Mouse (Mus musculus) gastrocnemius, postnatal 4 days (tissue): Measurements from ENCODE around the gene Zfp319. TPM values are rescaled to one million over a fixed set of nuclear protein-coding genes. Genes with fewer than 3 reads are reported as not detected.
A peak's percentile ranks its signal among the peaks of the same experiment; 100 is the strongest.
"Not testable (repeated sequence)": the region's sequence is repeated elsewhere in the genome, so short reads cannot be mapped to it uniquely, and the experiment has no call there.

ENCODE experiments used
- DNase-seq, 2 experiments: peaks; one replicate each; pipeline ENCODE4 v3.0.0; 2021 to 2022; ENCODE audit warnings: low spot score in 2 of 2, mixed read lengths in 2 of 2
- long read RNA-seq, 2 experiments: library from polyadenylated mRNA; stranded (forward); transcript quantifications; one replicate each; pipeline ENCODE4 v2.0.0; 2021
- total RNA-seq, 2 experiments: library from RNA; stranded (reverse); gene quantifications; 2 replicates each; pipeline ENCODE4 v1.2.3; 2021

The Zfp319 gene
- 10 to 100 TPM; 11.8 to 12.6 TPM for total RNA-seq
- long read RNA-seq, experiment 1, full-length matches to known transcripts = 14 of 31 reads
- long read RNA-seq, experiment 1, partial matches to known transcripts = 0 of 31 reads
- long read RNA-seq, experiment 1, other reads (novel, unspliced or antisense) = 17 of 31 reads
- long read RNA-seq, experiment 2, full-length matches to known transcripts = 20 of 33 reads
- long read RNA-seq, experiment 2, partial matches to known transcripts = 0 of 33 reads
- long read RNA-seq, experiment 2, other reads (novel, unspliced or antisense) = 13 of 33 reads

DNA sequence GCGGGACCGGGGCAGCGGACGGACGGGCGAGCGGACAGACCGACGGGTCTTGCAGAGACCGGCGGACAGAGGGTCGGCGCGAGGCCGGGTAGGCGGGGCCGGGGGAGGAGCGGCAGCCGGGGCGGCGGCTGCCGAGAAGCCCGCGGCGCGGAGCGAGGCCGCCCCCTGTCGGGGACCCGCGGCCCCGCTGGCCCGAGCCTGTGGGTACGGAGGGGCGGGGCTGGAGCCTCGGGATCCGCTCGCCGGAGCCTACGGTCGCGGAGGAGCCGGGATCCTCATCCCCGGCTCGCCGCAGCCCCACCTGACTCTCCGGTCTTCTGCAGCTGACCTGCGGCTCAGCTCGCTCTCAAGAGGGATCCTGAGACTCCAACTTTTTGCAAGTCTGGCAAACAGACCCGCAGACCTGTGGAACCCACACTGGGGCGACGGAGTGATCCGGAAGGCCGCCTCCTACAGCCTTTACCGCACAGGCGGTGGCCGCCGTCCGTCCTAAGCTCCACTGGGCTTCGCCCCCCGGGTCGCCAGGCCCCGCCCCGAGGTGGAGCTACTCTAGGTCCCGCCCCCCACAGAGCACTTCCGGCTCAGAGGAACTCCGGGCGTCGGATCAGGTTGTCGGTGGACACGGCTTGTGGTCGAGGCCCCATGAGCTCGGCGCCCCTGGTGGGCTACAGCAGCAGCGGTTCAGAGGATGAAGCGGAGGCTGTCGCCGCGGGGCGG, at the start of gene Zfp319, which contains the start of gene Usb1:
Zfp319 (minus strand) TSS at position 231 of the 717 bp plus-strand sequence.
Usb1 (plus strand) TSS at position 565 of the 717 bp plus-strand sequence.
- peak; percentile 97 for DNase-seq

- no peak for DNase-seq
Measured at GRCm38 (mm10) chr8:95380953-95381352, 49.2 kb upstream of the Zfp319 start.

- DNase-seq = not testable (repeated sequence)
Measured at GRCm38 (mm10) chr8:95378928-95379327, 47.2 kb upstream of the Zfp319 start.

- DNase-seq = no peak
Measured at GRCm38 (mm10) chr8:95377863-95378291, 46.1 kb upstream of the Zfp319 start.

- DNase-seq = no peak
Measured at GRCm38 (mm10) chr8:95377101-95377500, 45.4 kb upstream of the Zfp319 start.

- no peak for DNase-seq
Measured at GRCm38 (mm10) chr8:95376309-95376999, 44.7 kb upstream of the Zfp319 start.

DNA sequence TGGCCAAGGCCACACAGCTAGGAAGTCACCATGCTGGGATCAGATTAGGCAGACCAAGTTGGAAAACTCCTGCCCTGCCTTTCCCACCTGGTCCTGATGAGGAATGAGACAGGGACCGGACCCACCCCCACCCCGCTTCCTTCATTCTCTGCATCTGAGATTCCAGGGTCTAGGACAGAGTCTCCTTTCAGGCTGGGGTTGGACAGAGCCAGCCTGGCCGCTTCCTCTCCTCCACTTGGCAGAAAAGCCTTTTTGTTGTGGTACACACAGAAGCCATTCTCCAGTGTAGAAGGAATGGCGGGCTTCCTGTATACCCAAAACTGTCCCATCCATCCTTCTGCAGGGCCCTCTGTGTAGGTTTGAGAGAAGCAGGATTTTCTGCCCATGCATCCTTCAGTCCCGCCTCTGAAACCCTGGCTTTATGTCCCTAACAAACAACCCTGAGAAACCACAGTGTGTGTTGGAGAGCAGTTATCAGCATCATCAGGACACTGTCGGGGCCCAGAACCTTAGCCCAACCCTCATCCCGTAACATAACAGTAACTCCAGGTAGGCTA, 43.7 kb upstream of the Zfp319 start:
- no peak for DNase-seq

GRCm38 (mm10) chr8:95374429-95374828, 42.7 kb upstream of the Zfp319 start:
- no peak for DNase-seq

GRCm38 (mm10) chr8:95373389-95374002, 41.7 kb upstream of the Zfp319 start:
- no peak for DNase-seq

- no peak for DNase-seq
Measured at GRCm38 (mm10) chr8:95369581-95370326, 38.0 kb upstream of the Zfp319 start.

DNA sequence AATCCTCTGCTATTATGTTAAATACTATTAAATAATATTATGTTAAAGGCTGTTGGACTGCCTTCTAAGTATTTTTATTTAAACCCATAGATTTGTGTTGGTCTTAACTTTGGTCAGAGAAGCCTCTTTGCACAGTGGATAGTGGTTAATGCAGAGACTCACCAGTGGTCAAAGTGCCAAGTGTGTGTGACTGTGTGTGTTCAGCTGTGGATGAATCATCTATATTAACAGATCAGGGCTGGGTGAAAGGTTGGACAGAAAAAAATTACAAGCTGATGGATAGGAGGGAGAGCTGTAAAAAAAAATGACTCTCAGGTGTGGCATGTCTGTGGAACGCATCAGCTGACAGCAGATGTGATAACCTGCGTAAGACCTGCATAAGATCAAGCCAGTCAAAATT, 32.1 kb upstream of the Zfp319 start:
- DNase-seq = no peak

DNA sequence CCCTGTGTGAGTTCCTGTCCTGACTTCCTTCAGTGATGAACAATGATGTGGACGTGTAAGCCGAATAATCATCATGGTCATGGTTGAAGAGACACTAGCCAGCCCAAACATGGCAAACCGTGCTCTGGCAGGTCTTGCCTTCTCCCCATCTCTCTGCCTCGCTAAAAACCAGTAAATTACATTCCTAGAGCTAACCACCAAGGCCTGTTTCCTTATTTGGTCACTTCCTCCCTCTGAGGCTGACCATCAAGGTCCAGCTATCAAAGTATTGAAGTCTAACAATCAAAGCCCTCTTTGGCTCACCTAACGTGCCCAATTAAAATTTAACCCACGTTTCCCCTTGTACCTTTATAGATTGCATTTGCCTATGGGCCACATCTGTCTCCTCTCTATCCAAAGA, 30.5 kb upstream of the Zfp319 start:
- no peak for DNase-seq

DNA sequence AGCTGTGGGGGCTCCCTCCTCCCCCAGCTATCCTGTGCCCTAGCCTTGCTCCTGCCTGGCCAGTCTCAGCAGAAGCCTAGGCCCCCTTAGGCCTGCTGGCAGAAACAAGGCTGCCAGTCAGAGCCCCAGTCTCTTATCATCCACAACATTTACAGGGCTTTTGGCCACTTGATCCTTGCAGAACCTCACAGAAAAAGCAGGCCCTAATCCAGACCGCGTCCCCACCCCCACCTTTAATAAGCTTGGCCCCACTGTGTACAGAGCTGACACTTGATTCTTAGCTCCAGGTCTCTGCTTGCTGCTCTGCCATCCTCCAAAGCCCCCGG, 29.2 kb upstream of the Zfp319 start:
- DNase-seq = no peak

DNA sequence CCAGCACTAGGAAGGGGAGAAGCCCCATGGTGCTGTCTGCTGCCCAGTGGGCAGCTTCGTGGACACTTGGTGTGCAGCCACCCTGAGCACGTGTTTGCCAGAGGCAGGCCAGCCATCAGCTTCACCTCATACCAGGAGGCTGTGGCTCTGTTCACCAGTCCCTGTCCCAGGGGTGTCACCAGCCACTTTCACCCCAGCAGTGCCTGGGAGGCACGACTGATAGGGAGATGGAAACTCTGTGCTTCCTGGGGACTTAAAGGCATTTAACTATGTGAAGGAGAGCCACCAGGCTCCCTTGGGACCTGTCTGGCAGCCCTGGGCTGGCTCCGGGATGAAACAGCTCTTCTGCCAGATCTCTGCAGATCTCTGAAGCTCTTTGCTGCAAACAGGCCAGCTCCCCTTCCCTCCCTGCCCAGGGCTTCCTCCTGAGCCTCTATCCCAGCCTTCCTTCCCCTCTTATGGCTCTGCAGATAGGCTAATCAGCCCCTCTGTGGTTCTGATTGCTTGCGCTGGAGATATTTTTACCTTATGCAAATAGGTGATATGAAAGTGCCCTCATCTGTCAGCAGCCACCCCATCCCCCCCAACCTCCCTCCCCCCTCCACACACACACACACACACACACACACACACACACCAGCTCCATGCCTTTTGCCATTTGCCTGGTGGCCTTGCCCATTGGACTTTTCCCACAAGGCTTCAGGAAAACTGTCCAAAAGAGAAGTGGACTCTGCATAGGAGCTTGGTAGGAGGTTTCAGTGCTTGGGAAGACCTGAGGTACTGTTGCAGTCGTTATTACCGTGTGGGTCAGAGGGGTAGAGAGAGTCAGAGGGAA, 28.6 kb upstream of the Zfp319 start:
- no peak for DNase-seq

DNA sequence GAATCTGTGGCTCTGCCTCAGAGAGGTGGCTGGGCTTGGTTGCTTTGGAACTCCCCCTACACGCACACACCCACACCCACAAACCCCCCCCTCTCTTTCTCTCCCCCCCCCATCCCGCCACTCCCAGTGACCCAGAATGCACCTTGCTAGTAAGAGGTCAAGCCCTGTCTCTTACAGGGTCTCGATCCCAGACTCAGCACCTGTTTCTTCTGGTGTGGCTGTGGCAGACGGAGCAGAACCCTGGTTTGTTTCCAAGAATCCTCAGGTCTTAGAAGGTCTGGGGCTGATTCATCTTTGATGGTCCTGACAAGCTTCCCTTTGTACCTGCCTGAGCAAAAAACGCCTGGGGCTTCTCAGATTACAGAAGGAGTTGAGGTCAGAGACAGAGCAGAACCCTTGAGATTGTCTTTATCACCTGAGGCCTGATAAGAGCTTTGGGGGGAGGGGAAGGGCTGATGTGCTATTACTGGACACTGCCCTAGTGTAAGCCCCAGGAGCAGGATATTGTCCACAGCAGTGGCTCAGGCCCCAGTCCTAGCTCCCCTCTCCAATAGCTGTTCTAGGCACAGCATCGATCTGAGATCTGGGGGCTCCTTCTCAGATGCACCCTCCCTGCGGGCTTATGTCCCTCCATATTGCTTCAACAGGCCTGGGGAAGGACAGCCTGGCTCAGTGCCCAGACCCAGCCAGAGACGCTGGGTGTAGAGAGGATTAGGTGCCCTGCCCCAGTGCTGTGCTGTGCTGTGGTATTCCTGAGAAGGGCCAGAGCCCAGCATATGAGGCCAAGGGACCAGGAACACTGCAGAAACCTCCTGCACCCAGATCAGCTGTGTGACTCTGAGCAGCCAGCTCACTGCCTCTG, 27.0 kb upstream of the Zfp319 start:
- no peak for DNase-seq

GRCm38 (mm10) chr8:95354606-95355005, 22.9 kb upstream of the Zfp319 start:
- no peak for DNase-seq

DNA sequence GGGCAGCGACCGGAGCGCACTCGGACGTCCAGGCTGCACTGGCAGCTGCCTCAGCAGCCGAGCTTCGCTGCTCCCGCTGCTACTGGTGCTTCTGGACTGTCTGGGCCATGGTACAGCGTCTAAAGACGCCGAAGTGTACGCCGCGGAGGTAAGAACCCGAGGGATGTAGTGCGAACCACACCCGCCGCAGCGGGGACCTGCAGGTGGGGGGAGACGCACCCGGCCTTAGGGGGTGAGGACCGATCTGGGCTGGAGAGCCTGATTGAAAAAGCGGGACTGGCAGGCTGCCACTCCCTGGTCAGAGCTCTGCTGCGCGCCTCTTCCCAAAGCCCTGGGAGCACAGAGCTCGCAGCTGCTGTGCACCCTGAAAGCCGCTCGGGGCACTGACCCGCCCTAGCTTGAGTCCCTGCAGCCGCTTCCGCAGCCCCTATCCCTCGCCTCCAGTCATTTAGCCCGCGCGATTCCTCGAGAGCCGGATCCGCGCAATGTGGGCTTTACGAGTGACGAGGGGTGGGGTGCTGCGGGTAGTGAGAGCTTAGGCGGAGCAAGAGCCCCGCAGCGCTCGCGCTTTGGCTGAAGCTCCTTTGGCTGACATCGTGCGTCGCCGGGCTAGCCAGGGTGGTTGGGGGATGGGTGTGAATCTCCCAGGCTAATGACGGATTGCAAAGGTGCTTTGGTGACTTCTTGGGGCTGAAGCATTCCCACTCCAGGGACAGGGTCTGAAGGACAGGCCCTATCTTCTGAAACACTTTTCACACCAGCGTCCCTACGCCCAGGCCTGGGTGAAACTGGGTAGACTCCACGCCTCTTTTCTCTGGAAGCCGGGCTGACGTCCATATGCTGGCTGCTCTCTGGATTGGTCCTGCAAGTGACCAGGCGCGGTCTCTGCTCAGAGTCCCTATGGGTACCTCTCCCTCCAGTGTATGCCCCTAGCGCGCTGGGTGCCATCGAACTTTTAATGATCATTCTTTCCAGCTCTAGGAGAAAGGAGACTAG, 21.4 kb upstream of the Zfp319 start:
- DNase-seq = peak in 1 of 2 experiments; percentile 56
